Mouse (Mus musculus): ENCODE measurements around the gene Flvcr1.

- TF ChIP-seq CTCF (IDR thresholded peaks at IDR 0.05; ENCODE audit: control insufficient read depth, insufficient read depth, insufficient read length) (no peak), USF1 (IDR thresholded peaks at IDR 0.05; ENCODE audit: low read depth) (no peak), FOSL1 (IDR thresholded peaks at IDR 0.05; ENCODE audit: insufficient read depth, low read length, poor library complexity, severe bottlenecking) (no peak), MAX (IDR thresholded peaks at IDR 0.05) (no peak), MYOG (IDR thresholded peaks at IDR 0.05; ENCODE audit: control insufficient read depth, extremely low read depth, insufficient read length) (no peak)
Measured at GRCm38 (mm10) chr1:191030182-191030581, 4.2 kb upstream of the Flvcr1 start.
